Mouse (Mus musculus): Measurements from ENCODE around the gene Pygl.

Pygl gene

GRCm38 (mm10) chr12:70231294-70231693 is at the start of gene Pygl:
TSS of gene Pygl (minus strand) at chr12:70231488.
- DNase-seq = no peak

GRCm38 (mm10) chr12:70280930-70281329 is 49.6 kb upstream of the Pygl start:
- DNase-seq = no peak

GRCm38 (mm10) chr12:70280381-70280780 is 49.1 kb upstream of the Pygl start:
- DNase-seq = no peak

- peak; percentile 24 to 38 for DNase-seq
Observed at GRCm38 (mm10) chr12:70277071-70277939, 46.0 kb upstream of the Pygl start.

- no peak for DNase-seq
Observed at GRCm38 (mm10) chr12:70269724-70270123, 38.4 kb upstream of the Pygl start.

- no peak for DNase-seq
Observed at GRCm38 (mm10) chr12:70267314-70267713, 36.0 kb upstream of the Pygl start.

- DNase-seq = no peak
Observed at GRCm38 (mm10) chr12:70266494-70266931, 35.2 kb upstream of the Pygl start.

- no peak for DNase-seq
Observed at GRCm38 (mm10) chr12:70263721-70264120, 32.4 kb upstream of the Pygl start.

- no peak for DNase-seq
Observed at GRCm38 (mm10) chr12:70262271-70262953, 31.1 kb upstream of the Pygl start.

- DNase-seq = no peak
Observed at GRCm38 (mm10) chr12:70251210-70251884, 20.1 kb upstream of the Pygl start.

GRCm38 (mm10) chr12:70249616-70250157 is 18.4 kb upstream of the Pygl start:
- DNase-seq = no peak

GRCm38 (mm10) chr12:70247683-70248474 is 16.6 kb upstream of the Pygl start:
- no peak for DNase-seq

GRCm38 (mm10) chr12:70242550-70242949 is 11.3 kb upstream of the Pygl start:
- DNase-seq = no peak

- no peak for DNase-seq
Observed at GRCm38 (mm10) chr12:70239741-70240140, 8.5 kb upstream of the Pygl start.

GRCm38 (mm10) chr12:70238604-70239003 is 7.3 kb upstream of the Pygl start:
- no peak for DNase-seq

GRCm38 (mm10) chr12:70234938-70235484 is 3.7 kb upstream of the Pygl start:
- DNase-seq = peak; percentile 70 to 78

GRCm38 (mm10) chr12:70234411-70234810 is 3.1 kb upstream of the Pygl start:
- peak; percentile 43 to 58 for DNase-seq

- DNase-seq = no peak
Observed at GRCm38 (mm10) chr12:70233637-70234315, 2.5 kb upstream of the Pygl start.

GRCm38 (mm10) chr12:70232020-70232544 is 794 bp upstream of the Pygl start:
- no peak for DNase-seq

GRCm38 (mm10) chr12:70228155-70228554 is 3.1 kb downstream of the Pygl start:
- DNase-seq = no peak

Measured in cerebellum, adult 18-20 months (tissue).